Mouse (Mus musculus): ENCODE measurements around the gene Prpf3. TPM values are rescaled to one million over a fixed set of nuclear protein-coding genes. Genes with fewer than 3 reads are reported as not detected.

Prpf3 gene
- polyA plus RNA-seq, 1 experiment: 17.8 TPM

DNA sequence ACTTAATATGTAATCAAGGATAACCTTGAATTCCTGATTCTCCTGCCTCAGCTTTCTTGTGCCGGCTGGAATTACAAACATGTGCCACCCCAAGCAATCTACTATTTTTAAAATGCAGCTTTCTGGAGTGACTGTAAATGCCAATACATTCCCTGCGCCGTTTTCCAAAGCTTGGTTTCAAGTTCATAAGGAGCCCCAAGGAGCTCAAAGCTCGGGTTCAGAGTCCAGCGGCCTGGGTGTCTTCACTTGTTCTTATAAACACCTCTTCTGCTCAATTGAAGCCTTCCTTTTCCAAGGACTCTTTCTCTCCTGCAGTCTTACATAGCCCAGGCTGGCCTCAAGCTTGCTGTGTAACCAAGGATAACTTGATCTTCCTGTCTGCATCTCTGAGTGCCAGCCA is 10.4 kb upstream of the Prpf3 start:
- H3K79me2 ChIP-seq (ENCODE audit: control insufficient read depth, insufficient read depth): peaks cover 10% of the 10 kb centered on the region
- H3K4me3 ChIP-seq: no peak overlapping the region
- H3K27me3 ChIP-seq (ENCODE audit: control insufficient read depth, insufficient read depth, insufficient read length): no peaks in the 10 kb centered on the region
- no peak overlapping the region for H3K4me2 ChIP-seq (ENCODE audit: low read depth)
- H3ac ChIP-seq (ENCODE audit: control insufficient read depth, insufficient read length): no peak overlapping the region
- H3K36me3 ChIP-seq (ENCODE audit: control insufficient read depth, insufficient read depth): no peaks in the 10 kb centered on the region
- no peak for TF ChIP-seq E2F4 (IDR thresholded peaks at IDR 0.05; ENCODE audit: insufficient read depth)
- TF ChIP-seq TCF3 (IDR thresholded peaks at IDR 0.05; ENCODE audit: insufficient read length, low read depth): no peak
- no peak for TF ChIP-seq MAX (IDR thresholded peaks at IDR 0.05; ENCODE audit: low read depth)
- no peak for TF ChIP-seq REST (IDR thresholded peaks at IDR 0.05; ENCODE audit: insufficient read depth, insufficient read length)
- no peak for TF ChIP-seq POLR2A (IDR thresholded peaks at IDR 0.05; ENCODE audit: insufficient read length, low read depth)
- TF ChIP-seq SRF (IDR thresholded peaks at IDR 0.05; ENCODE audit: control insufficient read depth, insufficient read length, low read depth): no peak

DNA sequence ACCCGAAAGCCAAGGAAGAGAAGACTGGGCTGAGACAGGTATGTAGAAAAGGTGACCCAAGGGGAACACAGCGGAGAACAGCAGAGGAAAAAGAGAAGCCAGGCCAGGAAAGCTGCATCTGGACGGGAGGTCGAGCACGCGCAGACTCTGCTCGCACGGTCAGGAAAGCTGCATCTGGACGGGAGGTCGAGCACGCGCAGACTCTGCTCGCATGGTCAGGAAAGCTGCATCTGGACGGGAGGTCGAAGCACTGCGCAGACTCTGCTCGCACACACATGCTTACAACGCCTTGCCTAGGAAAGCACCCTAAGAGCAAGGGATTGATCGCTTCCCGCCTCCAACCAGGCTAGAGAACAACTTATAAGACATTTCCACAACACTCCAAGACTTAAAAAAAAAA is 9.9 kb upstream of the Prpf3 start:
- H3ac ChIP-seq (ENCODE audit: control insufficient read depth, insufficient read length): no peak overlapping the region
- H3K4me3 ChIP-seq: no peak overlapping the region
- H3K27me3 ChIP-seq (ENCODE audit: control insufficient read depth, insufficient read depth, insufficient read length): no peaks in the 10 kb centered on the region
- no peak overlapping the region for H3K4me2 ChIP-seq (ENCODE audit: low read depth)
- no peaks in the 10 kb centered on the region for H3K36me3 ChIP-seq (ENCODE audit: control insufficient read depth, insufficient read depth)
- H3K79me2 ChIP-seq (ENCODE audit: control insufficient read depth, insufficient read depth): peaks cover 5% of the 10 kb centered on the region
- TF ChIP-seq MAX (IDR thresholded peaks at IDR 0.05; ENCODE audit: low read depth) (no peak), POLR2A (IDR thresholded peaks at IDR 0.05; ENCODE audit: insufficient read length, low read depth) (no peak), TCF12 (IDR thresholded peaks at IDR 0.05; ENCODE audit: insufficient read depth, poor library complexity, severe bottlenecking) (no peak), SRF (IDR thresholded peaks at IDR 0.05; ENCODE audit: control insufficient read depth, insufficient read length, low read depth) (no peak), CEBPB (IDR thresholded peaks at IDR 0.05; ENCODE audit: insufficient read depth, poor library complexity, severe bottlenecking) (no peak), MYOD1 (IDR thresholded peaks at IDR 0.05; ENCODE audit: control insufficient read depth in 1 of 3, insufficient read length in 2 of 3, low read depth in 2 of 3) (no peak), MYOG (IDR thresholded peaks at IDR 0.05; ENCODE audit: control insufficient read depth in 1 of 3, insufficient read depth in 1 of 3, insufficient read length in 2 of 3, low read depth in 2 of 3) (no peak), TCF3 (IDR thresholded peaks at IDR 0.05; ENCODE audit: insufficient read length, low read depth) (no peak), POLR2AphosphoS2 (IDR thresholded peaks at IDR 0.05; ENCODE audit: insufficient read length, low read depth) (no peak), REST (IDR thresholded peaks at IDR 0.05; ENCODE audit: insufficient read depth, insufficient read length) (no peak), E2F4 (IDR thresholded peaks at IDR 0.05; ENCODE audit: insufficient read depth) (no peak), USF1 (IDR thresholded peaks at IDR 0.05; ENCODE audit: low read depth) (no peak)

DNA sequence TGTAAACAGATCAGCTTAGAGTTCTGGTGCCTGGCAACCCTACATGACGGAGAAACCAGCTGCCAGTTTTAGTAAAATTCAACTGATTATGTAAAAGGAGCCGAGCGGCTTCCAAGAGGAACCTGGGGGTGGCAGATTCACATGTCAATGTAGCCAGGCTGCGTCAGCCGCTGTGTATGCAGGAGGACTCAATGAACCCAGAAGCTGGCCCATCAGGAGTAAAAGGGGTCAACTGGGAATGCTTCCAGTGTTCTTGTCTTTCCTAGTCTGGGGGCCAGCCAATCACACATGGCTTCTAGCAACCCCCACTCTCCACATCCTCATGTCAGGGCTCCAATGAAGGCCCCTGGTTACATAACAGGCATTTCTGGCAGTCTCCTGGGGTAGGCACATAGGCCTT is 9.4 kb upstream of the Prpf3 start:
- TF ChIP-seq TCF12 (IDR thresholded peaks at IDR 0.05; ENCODE audit: insufficient read depth, poor library complexity, severe bottlenecking) (no peak), POLR2A (IDR thresholded peaks at IDR 0.05; ENCODE audit: insufficient read length, low read depth) (no peak), REST (IDR thresholded peaks at IDR 0.05; ENCODE audit: insufficient read depth, insufficient read length) (no peak), MYOG (IDR thresholded peaks at IDR 0.05; ENCODE audit: control insufficient read depth in 1 of 3, insufficient read depth in 1 of 3, insufficient read length in 2 of 3, low read depth in 2 of 3) (no peak), USF1 (IDR thresholded peaks at IDR 0.05; ENCODE audit: low read depth) (no peak), SRF (IDR thresholded peaks at IDR 0.05; ENCODE audit: control insufficient read depth, insufficient read length, low read depth) (no peak)
- no peaks in the 10 kb centered on the region for H3K79me2 ChIP-seq (ENCODE audit: control insufficient read depth, insufficient read depth)
- H3K36me3 ChIP-seq (ENCODE audit: control insufficient read depth, insufficient read depth): no peaks in the 10 kb centered on the region
- H3ac ChIP-seq (ENCODE audit: control insufficient read depth, insufficient read length): no peak overlapping the region
- H3K4me3 ChIP-seq: no peak overlapping the region
- H3K4me2 ChIP-seq (ENCODE audit: low read depth): no peak overlapping the region
- no peaks in the 10 kb centered on the region for H3K27me3 ChIP-seq (ENCODE audit: control insufficient read depth, insufficient read depth, insufficient read length)

DNA sequence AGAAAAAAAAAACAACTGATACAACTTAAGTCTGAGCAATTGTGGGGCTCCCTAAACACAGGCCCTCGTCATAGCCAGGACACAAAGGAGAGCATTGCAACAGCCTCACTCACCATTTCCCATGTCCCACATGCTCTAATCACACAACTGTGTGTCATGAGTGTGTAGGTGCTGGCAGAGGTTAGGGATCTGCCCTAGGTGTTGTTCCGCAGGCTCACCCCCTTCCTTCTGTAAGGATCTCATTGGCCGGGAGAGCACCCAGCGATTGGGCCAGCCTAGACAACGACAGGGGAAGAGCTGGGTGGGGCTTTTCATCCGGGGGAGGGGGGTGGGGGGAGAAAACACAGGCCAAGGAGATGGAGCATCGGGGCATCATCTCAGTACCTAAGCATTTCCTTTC is 7.9 kb upstream of the Prpf3 start:
- no peaks in the 10 kb centered on the region for H3K27me3 ChIP-seq (ENCODE audit: control insufficient read depth, insufficient read depth, insufficient read length)
- no peak overlapping the region for H3K4me2 ChIP-seq (ENCODE audit: low read depth)
- H3ac ChIP-seq (ENCODE audit: control insufficient read depth, insufficient read length): no peak overlapping the region
- H3K36me3 ChIP-seq (ENCODE audit: control insufficient read depth, insufficient read depth): no peaks in the 10 kb centered on the region
- H3K4me3 ChIP-seq: no peak overlapping the region
- H3K79me2 ChIP-seq (ENCODE audit: control insufficient read depth, insufficient read depth): no peaks in the 10 kb centered on the region
- no peak for TF ChIP-seq MYOG (IDR thresholded peaks at IDR 0.05; ENCODE audit: control insufficient read depth in 1 of 3, insufficient read depth in 1 of 3, insufficient read length in 2 of 3, low read depth in 2 of 3)
- TF ChIP-seq USF1 (IDR thresholded peaks at IDR 0.05; ENCODE audit: low read depth): no peak

DNA sequence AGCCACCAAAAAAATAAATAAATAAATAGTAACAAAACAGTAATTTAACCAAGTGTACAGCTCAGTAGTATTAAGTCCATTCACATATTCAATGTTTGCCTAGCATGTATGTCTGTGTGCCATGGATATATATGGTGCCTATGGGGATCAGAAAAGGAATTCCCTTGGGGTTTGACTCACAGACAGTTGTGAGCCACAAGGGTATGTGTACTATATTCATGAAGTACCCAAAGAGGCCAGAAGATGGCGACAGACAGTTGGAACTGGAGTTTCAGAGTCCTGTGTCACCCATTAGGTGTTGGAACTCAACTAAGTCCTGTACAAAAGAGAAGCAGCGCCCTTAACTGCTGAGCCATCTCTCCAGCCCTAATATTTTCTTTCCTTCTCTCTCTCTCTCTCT is 6.1 kb upstream of the Prpf3 start:
- Histone ChIP-seq H3K79me2 (ENCODE audit: control insufficient read depth, insufficient read depth) (no peaks in the 10 kb centered on the region), H3ac (ENCODE audit: control insufficient read depth, insufficient read length) (no peak overlapping the region), H3K27me3 (ENCODE audit: control insufficient read depth, insufficient read depth, insufficient read length) (no peaks in the 10 kb centered on the region), H3K36me3 (ENCODE audit: control insufficient read depth, insufficient read depth) (no peaks in the 10 kb centered on the region), H3K4me3 (no peak overlapping the region), H3K4me2 (ENCODE audit: low read depth) (no peak overlapping the region)
- no peak for TF ChIP-seq POLR2AphosphoS2 (IDR thresholded peaks at IDR 0.05; ENCODE audit: insufficient read length, low read depth)
- no peak for TF ChIP-seq USF1 (IDR thresholded peaks at IDR 0.05; ENCODE audit: low read depth)
- no peak for TF ChIP-seq POLR2A (IDR thresholded peaks at IDR 0.05; ENCODE audit: insufficient read length, low read depth)
- no peak for TF ChIP-seq TCF12 (IDR thresholded peaks at IDR 0.05; ENCODE audit: insufficient read depth, poor library complexity, severe bottlenecking)
- TF ChIP-seq E2F4 (IDR thresholded peaks at IDR 0.05; ENCODE audit: insufficient read depth): no peak
- TF ChIP-seq MYOD1 (IDR thresholded peaks at IDR 0.05; ENCODE audit: control insufficient read depth in 1 of 3, insufficient read length in 2 of 3, low read depth in 2 of 3): no peak
- no peak for TF ChIP-seq REST (IDR thresholded peaks at IDR 0.05; ENCODE audit: insufficient read depth, insufficient read length)
- TF ChIP-seq CEBPB (IDR thresholded peaks at IDR 0.05; ENCODE audit: insufficient read depth, poor library complexity, severe bottlenecking): no peak
- no peak for TF ChIP-seq TCF3 (IDR thresholded peaks at IDR 0.05; ENCODE audit: insufficient read length, low read depth)
- TF ChIP-seq MYOG (IDR thresholded peaks at IDR 0.05; ENCODE audit: control insufficient read depth in 1 of 3, insufficient read depth in 1 of 3, insufficient read length in 2 of 3, low read depth in 2 of 3): no peak
- no peak for TF ChIP-seq SRF (IDR thresholded peaks at IDR 0.05; ENCODE audit: control insufficient read depth, insufficient read length, low read depth)
- no peak for TF ChIP-seq MAX (IDR thresholded peaks at IDR 0.05; ENCODE audit: low read depth)

Data from myocyte (in vitro differentiated cells).